Mouse (Mus musculus) MEL (cell line): ENCODE measurements at regions not wholly inside any gene's neighbourhood (a gene's known extent, or its start where the extent isn't known, plus 50 kb on each side); places are given as distances from the start of the nearest gene placed in this dataset.
A peak's percentile ranks its signal among the peaks of the same experiment; 100 is the strongest.

Experiments used
- CTCF ChIP-seq, 3 experiments: IDR thresholded peaks in 2 of 3; conservative IDR thresholded peaks in 1 of 3; 2 replicates each; pipeline ENCODE4 v1.5.1; 2011 to 2012; ENCODE audit warnings: low read length in 3 of 3, low read depth in 2 of 3, mild to moderate bottlenecking in 2 of 3, improper control_type of control experiment in 1 of 3, inconsistent platforms in 1 of 3, mixed read lengths in 1 of 3, moderate library complexity in 1 of 3; ENCODE audit not compliant: control insufficient read depth in 1 of 3, insufficient read depth in 1 of 3, poor library complexity in 1 of 3, severe bottlenecking in 1 of 3
- GABPA ChIP-seq: IDR thresholded peaks from 2 replicates; pipeline ENCODE4 v1.6.1; 2012; ENCODE audit warnings: low read depth, mild to moderate bottlenecking, inconsistent platforms, low read length, improper control_type of control experiment, moderate library complexity
- MAX ChIP-seq: IDR thresholded peaks from 2 replicates; pipeline ENCODE4 v1.6.1; 2011; ENCODE audit warnings: low read length, improper control_type of control experiment
- NELFE ChIP-seq: IDR thresholded peaks from 2 replicates; pipeline ENCODE4 v1.6.1; 2011; ENCODE audit warnings: low read depth, low read length, improper control_type of control experiment
- NRF1 ChIP-seq: IDR thresholded peaks from 2 replicates; pipeline ENCODE4 v1.6.1; 2014; ENCODE audit warnings: low read depth, mild to moderate bottlenecking, inconsistent platforms, low read length, improper control_type of control experiment, moderate library complexity; ENCODE audit not compliant: poor library complexity, insufficient read depth, severe bottlenecking
- POLR2A ChIP-seq, 2 experiments: IDR thresholded peaks; 2 replicates each; pipeline ENCODE4 v1.6.1; 2011 to 2012; ENCODE audit warnings: low read length in 2 of 2, mild to moderate bottlenecking in 2 of 2, control low read depth in 1 of 2, improper control_type of control experiment in 1 of 2, low read depth in 1 of 2, moderate library complexity in 1 of 2; ENCODE audit not compliant: control insufficient read depth in 1 of 2, insufficient read depth in 1 of 2, poor library complexity in 1 of 2

DNA sequence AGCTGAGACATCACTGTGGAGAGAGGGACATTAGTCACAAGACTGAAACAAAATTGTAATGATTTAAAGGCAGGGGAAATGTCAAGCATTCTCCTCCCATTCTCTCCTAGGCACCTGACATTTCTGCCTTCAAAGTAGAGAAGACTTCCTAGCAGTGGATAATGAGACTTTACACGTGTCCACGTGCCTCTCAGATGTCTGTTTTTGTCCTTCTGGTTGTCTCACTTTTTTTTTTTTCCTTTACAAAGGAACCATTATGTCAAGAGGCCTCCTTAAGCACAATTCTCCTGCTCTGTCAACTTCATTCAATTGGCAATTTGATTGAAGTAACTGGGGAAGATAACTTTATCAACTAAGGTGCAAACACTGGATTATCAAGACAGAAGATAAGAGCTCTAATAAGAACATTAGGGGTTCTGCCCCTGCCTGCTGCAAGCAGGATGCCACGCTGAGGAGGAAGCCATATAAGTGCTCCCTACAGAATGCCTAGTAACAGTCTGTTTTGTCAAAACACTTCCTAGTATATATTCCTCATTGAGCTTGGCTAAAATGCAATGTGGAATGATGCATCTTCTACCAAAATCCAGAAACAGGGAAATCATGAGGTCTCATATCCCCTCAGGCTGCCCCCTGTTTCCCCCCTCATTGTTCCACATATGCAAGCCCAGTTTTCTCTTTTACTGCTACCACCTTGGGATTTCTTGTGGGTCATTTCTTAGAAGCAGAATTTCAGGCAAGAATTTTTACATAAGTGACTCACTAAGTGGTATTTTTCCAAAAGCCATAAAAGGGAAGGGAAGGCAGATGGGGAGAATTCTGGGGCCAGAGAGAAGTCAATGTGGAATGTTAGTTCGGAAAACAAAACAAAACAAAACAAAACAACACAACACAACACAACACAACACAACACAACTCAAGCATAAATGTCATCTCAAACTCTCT, 967.0 kb upstream of the Lrrc6 start:
- TF ChIP-seq NELFE (no peak), CTCF (IDR thresholded peaks at IDR 0.05 in 2 of 3, conservative IDR thresholded peaks at IDR 0.05 in 1 of 3; ENCODE audit: control insufficient read depth in 1 of 3, insufficient read depth in 1 of 3, low read depth in 2 of 3, low read length in 3 of 3, poor library complexity in 1 of 3, severe bottlenecking in 1 of 3) (no peak), GABPA (no peak), NRF1 (no peak), MAX (peak; percentile 62), POLR2A (IDR thresholded peaks at IDR 0.05; ENCODE audit: control insufficient read depth in 1 of 2, insufficient read depth in 1 of 2, low read depth in 1 of 2, low read length in 2 of 2, poor library complexity in 1 of 2) (no peak)
